Mouse (Mus musculus) ES-E14 (cell line): ENCODE data around the gene Aldh6a1.

ENCODE experiments used
- ZC3H11A ChIP-seq: IDR thresholded peaks from 2 replicates; pipeline ENCODE4 v1.6.1; 2012; ENCODE audit warnings: low read depth, mild to moderate bottlenecking, inconsistent platforms, low read length, borderline replicate concordance
- ZNF384 ChIP-seq: IDR thresholded peaks from 2 replicates; pipeline ENCODE4 v1.6.1; 2012; ENCODE audit warnings: low read depth, low read length, inconsistent platforms

- TF ChIP-seq ZC3H11A (no peak), ZNF384 (no peak)
Observed at GRCm38 (mm10) chr12:84461416-84461815, 10.6 kb upstream of the Aldh6a1 start.
